Mouse (Mus musculus) liver, adult (tissue): ENCODE results near the gene Cyp4f14.

Source experiments
- GATA4 ChIP-seq: IDR thresholded peaks from 2 replicates; pipeline ENCODE4 v1.6.1; 2014; ENCODE audit warnings: mild to moderate bottlenecking, low read length; ENCODE audit not compliant: insufficient replicate concordance

Cyp4f14 gene

GRCm38 (mm10) chr17:32916075-32916474, 1.1 kb downstream of the Cyp4f14 start:
- TF ChIP-seq GATA4, result no peak

- TF ChIP-seq GATA4, result no peak
Observed at GRCm38 (mm10) chr17:32906172-32906571, 11.0 kb downstream of the Cyp4f14 start.

- TF ChIP-seq GATA4, result no peak
Observed at GRCm38 (mm10) chr17:32905239-32905638, 11.9 kb downstream of the Cyp4f14 start.

- TF ChIP-seq GATA4, result no peak
Observed at GRCm38 (mm10) chr17:32904414-32904813, 12.7 kb downstream of the Cyp4f14 start.

GRCm38 (mm10) chr17:32901751-32902525, 15.2 kb downstream of the Cyp4f14 start:
- no peak for TF ChIP-seq GATA4

- TF ChIP-seq GATA4, result no peak
Observed at GRCm38 (mm10) chr17:32895421-32895820, 21.7 kb downstream of the Cyp4f14 start.

GRCm38 (mm10) chr17:32893901-32894300, 23.2 kb downstream of the Cyp4f14 start:
- no peak for TF ChIP-seq GATA4

- TF ChIP-seq GATA4, result no peak
Observed at GRCm38 (mm10) chr17:32891239-32892180, 25.6 kb downstream of the Cyp4f14 start, which contains the start of gene Zfp870. Gene Zfp870 (minus strand): TSS chr17:32891642.

- no peak for TF ChIP-seq GATA4
Observed at GRCm38 (mm10) chr17:32890852-32891238, 26.3 kb downstream of the Cyp4f14 start.

GRCm38 (mm10) chr17:32889611-32890010, 27.5 kb downstream of the Cyp4f14 start:
- no peak for TF ChIP-seq GATA4

- TF ChIP-seq GATA4, result no peak
Observed at GRCm38 (mm10) chr17:32880320-32881218, 36.6 kb downstream of the Cyp4f14 start.

- TF ChIP-seq GATA4, result no peak
Observed at GRCm38 (mm10) chr17:32878773-32879172, 38.4 kb downstream of the Cyp4f14 start.

GRCm38 (mm10) chr17:32877471-32878171, 39.5 kb downstream of the Cyp4f14 start:
- no peak for TF ChIP-seq GATA4

- no peak for TF ChIP-seq GATA4
Observed at GRCm38 (mm10) chr17:32872696-32873095, 44.4 kb downstream of the Cyp4f14 start.

- TF ChIP-seq GATA4, result no peak
Observed at GRCm38 (mm10) chr17:32872091-32872490, 45.1 kb downstream of the Cyp4f14 start.

GRCm38 (mm10) chr17:32871483-32871882, 45.7 kb downstream of the Cyp4f14 start:
- TF ChIP-seq GATA4, result no peak
